Mouse (Mus musculus) granulocyte monocyte progenitor cell, adult 5-6 weeks (primary cell): Measurements from ENCODE around the gene Fam205c. TPM values are rescaled to one million over a fixed set of nuclear protein-coding genes. Genes with fewer than 3 reads are reported as not detected.
"Not testable (repeated sequence)": the region's sequence is repeated elsewhere in the genome, so short reads cannot be mapped to it uniquely, and the experiment has no call there.

Source experiments
- ATAC-seq: replicated peaks from 2 replicates; pipeline ENCODE4 v1.8.0; 2016; ENCODE audit warnings: mild to moderate bottlenecking, moderate TSS enrichment, inconsistent platforms; ENCODE audit not compliant: poor library complexity, severe bottlenecking
- total RNA-seq, 2 experiments: library from RNA; stranded (forward) in 1 of 2; stranded (reverse) in 1 of 2; fragments of 200-712, 200-1000 nt in 1 of 2; fragments of >200 nt in 1 of 2; fragmentation: Nextera tagmentation in 1 of 2; gene quantifications; 2 replicates each; pipeline ENCODE4 v1.2.3; 2014 to 2017

Fam205c gene
- total RNA-seq, 2 experiments from 2014 or later: not detected

DNA sequence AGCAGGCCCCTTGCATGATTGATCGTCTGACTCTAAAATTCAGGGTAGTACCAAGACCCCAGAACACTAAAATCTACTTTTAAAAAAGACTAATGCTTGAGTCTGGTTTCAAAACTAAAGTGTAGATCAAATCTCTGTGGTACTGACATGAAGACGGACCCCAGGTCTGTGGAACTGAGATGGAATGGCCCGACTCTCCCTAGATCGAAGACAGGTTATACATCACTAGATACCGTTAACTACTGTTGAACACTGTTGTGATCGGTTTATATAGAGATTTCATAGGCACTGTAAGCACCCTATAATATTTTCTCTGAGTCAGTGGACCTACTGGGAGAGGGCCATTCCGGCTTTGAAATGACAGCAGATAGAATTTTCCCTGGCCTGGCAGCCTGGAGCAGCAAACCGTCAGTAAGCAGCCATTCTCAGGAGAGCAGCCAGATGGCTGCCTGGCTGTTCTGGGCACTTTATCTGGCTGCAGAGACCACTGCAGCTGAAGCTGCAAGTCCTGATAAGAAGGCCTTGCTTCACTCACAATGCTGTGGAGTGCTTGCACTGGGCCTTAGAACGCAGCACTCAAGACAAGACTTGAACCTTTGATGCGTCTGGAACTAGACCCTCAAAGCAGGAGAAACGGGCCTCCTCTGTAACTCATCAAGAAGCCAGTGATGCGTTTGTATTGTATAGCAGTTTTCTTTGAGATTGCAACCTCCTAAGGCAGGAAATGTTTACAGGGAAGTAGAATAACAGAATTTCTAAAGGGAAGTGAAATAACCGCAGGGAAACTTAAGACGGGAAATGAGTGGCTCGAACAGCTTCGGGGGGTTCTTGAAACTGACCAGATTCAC, 6.0 kb upstream of the Fam205c start:
- peak; percentile 82 for ATAC-seq

DNA sequence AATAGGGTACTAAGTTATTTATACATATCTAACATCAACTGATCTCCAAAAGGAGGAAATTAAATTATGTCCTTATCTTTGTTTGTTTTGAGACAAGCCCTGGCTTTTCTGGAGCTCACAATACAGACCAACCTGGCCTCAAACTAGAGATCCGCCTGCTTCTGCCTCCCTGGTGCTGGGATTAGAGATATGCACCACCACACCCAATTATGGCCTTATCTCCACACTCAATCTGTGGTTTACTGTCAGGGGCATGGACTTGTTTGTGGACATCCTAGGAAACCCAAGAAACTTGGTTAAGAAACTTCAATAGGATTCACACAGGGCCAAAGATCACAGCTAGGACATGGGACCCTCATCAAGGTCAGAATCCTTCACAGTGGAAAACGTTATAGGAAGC, 3.6 kb upstream of the Fam205c start:
- no peak for ATAC-seq

GRCm38 (mm10) chr4:42876586-42877291, 2.7 kb upstream of the Fam205c start:
- ATAC-seq: peak; percentile 86

GRCm38 (mm10) chr4:42872746-42873435, 1.1 kb downstream of the Fam205c start:
- ATAC-seq: no peak

DNA sequence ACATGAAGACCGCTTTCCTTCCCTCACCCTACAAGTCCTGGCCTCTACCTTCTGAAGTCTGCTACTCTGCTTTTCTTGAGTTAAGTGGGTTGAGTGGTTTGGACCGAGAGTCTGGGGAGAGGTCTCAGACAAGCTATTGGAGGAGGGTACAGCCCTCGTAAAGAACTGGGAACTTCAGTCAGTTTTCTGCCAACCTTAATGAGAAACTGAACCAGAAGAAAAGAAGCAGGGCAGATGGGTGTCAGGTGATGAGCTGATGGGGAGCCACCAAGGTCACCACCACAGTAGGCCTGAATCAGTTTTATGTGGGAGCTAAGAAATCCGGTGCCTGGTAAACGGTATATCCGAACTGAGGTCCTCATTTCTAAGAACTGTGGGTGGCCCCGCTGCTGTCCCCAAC, 1.9 kb downstream of the Fam205c start:
- no peak for ATAC-seq

DNA sequence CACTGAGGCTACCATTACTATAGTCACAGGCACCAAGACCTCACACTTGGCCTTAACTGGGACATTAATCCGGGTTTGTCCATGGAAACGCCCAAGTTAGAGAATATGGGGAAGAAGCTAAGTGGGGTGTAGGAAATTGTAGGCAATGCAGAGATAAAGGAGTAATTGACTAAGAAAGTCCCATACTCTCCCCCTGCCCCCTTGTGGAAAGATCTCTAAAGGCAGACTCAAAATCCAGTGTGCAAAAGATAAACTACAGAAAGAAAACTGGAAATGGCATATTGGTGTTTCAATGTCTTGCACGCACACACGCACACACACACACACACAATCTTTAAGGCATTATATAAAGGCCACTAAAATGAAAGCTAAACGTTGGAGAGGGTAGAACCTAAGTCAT, 3.3 kb downstream of the Fam205c start:
- ATAC-seq: no peak

DNA sequence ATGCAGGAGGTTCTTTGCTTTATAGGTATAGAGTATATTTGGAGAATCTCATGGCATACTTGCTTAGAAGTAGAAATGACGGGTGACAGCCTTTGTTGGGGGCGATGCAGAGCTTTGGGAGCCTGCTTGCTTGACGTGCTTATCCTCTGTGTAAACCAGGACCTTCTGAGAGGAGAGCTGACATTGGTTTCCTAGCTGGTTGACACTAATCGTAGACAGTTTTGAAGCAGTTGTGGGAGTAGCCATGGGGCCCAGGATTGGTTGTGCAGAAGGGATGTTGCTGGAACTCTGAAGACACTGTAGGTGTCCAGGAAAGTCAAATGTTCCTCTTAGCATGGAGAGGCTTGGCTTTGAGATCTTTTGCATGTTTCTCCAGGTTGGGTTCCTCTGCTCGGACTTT, 5.8 kb downstream of the Fam205c start:
- no peak for ATAC-seq

DNA sequence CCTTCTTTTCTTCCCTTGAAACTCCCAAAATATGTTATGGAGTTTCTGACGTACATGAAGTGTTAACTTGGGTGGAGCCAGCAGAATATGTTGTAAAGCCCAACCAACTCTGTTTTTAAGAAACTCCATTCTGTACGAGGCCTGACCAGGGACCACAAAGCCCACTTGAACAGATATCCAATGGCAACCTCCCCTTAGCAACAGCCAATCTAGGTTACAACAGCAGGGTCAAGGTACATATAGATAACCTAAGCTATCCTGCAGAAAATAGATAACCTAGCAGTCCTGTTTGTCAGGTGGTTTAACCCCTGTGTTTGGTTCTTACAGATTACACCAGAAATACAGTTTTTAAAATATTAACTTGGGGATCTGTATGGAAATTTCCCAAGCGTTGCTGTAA, 6.6 kb downstream of the Fam205c start:
- no peak for ATAC-seq

DNA sequence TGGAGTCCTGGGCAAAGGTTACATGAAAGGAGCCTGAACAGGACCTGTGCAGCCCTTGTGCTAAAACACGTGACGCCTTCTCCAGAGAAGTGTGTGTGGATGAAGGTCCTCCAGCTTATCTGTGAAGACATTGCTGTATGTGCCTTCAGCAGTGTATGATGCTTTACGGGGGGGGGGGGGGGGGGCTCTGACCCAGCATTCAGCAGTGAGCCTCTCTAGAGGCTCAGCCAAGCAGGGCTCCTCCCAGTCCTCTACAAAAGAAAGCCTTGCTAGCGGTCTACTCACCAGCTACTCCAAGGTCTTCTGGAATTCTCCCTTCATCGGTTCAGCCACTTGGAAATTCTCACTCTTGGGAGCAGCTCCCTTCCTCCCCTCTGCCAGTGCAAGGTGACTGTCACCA, 10.5 kb downstream of the Fam205c start:
- ATAC-seq: not testable (repeated sequence)

- not testable (repeated sequence) for ATAC-seq
Observed at GRCm38 (mm10) chr4:42860483-42860882, 13.6 kb downstream of the Fam205c start.

- ATAC-seq: not testable (repeated sequence)
Observed at GRCm38 (mm10) chr4:42856671-42857070, 17.4 kb downstream of the Fam205c start, which contains the start of gene Gm12394. Gene Gm12394, minus strand, starts transcription at chr4:42856771.

GRCm38 (mm10) chr4:42853788-42854187, 20.2 kb downstream of the Fam205c start, which contains the start of gene Fam205a1:
Gene Fam205a1, minus strand, starts transcription at chr4:42853888.
- ATAC-seq: not testable (repeated sequence)

Other genes with a start within 250 kb of the Fam205c start
- not detected in 2 replicates for gene Gm2564, start 244.5 kb downstream of the Fam205c start, total RNA-seq (2014; fragmentation: Nextera tagmentation)
- gene Gm2564, start 244.5 kb downstream of the Fam205c start, total RNA-seq (2017): not detected in 2 replicates
- not detected in 2 replicates for gene Ccl27b, start 219.0 kb downstream of the Fam205c start, total RNA-seq (2014; fragmentation: Nextera tagmentation)
- not detected in 2 replicates for gene Ccl27b, start 219.0 kb downstream of the Fam205c start, total RNA-seq (2017)
- gene Il11ra2, start 212.3 kb downstream of the Fam205c start, total RNA-seq (2014; fragmentation: Nextera tagmentation): not detected in 2 replicates
- not detected in 2 replicates for gene Il11ra2, start 212.3 kb downstream of the Fam205c start, total RNA-seq (2017)
- gene 4930578G10Rik, start 138.7 kb downstream of the Fam205c start, total RNA-seq (2014; fragmentation: Nextera tagmentation): not detected in 2 replicates
- not detected in 2 replicates for gene 4930578G10Rik, start 138.7 kb downstream of the Fam205c start, total RNA-seq (2017)
- gene Ccl19, start 117.7 kb downstream of the Fam205c start, total RNA-seq (2014; fragmentation: Nextera tagmentation): not detected in 2 replicates
- not detected in 2 replicates for gene Ccl19, start 117.7 kb downstream of the Fam205c start, total RNA-seq (2017)
- gene Ccl21a, start 100.2 kb downstream of the Fam205c start, total RNA-seq (2014; fragmentation: Nextera tagmentation): not detected in 2 replicates
- gene Ccl21a, start 100.2 kb downstream of the Fam205c start, total RNA-seq (2017): not detected in 2 replicates
- gene Fam205a1, start 20.3 kb downstream of the Fam205c start, total RNA-seq (2014; fragmentation: Nextera tagmentation): not detected in 2 replicates
- gene Fam205a1, start 20.3 kb downstream of the Fam205c start, total RNA-seq (2017): not detected in 2 replicates
- not detected in 2 replicates for gene Gm12394, start 17.5 kb downstream of the Fam205c start, total RNA-seq (2014; fragmentation: Nextera tagmentation)
- not detected in 2 replicates for gene Gm12394, start 17.5 kb downstream of the Fam205c start, total RNA-seq (2017)
- gene Phf24, start 42.4 kb upstream of the Fam205c start, total RNA-seq (2014; fragmentation: Nextera tagmentation): 0.11 and 0.21 TPM in 2 replicates
- 0.04 and 1.0 TPM in 2 replicates for gene Phf24, start 42.4 kb upstream of the Fam205c start, total RNA-seq (2017)
- gene Dnajb5, start 75.6 kb upstream of the Fam205c start, total RNA-seq (2014; fragmentation: Nextera tagmentation): 4.4 and 16.3 TPM in 2 replicates
- gene Dnajb5, start 75.6 kb upstream of the Fam205c start, total RNA-seq (2017): 1.0 and 1.1 TPM in 2 replicates
- not detected in 2 replicates for gene 1700022I11Rik, start 95.4 kb upstream of the Fam205c start, total RNA-seq (2014; fragmentation: Nextera tagmentation)
- gene 1700022I11Rik, start 95.4 kb upstream of the Fam205c start, total RNA-seq (2017): 0.22 and 0.57 TPM in 2 replicates
- gene Vcp, start 126.3 kb upstream of the Fam205c start, total RNA-seq (2014; fragmentation: Nextera tagmentation): 207 and 209 TPM in 2 replicates
- 303 and 304 TPM in 2 replicates for gene Vcp, start 126.3 kb upstream of the Fam205c start, total RNA-seq (2017)
- 19.9 and 29.0 TPM in 2 replicates for gene Fancg, start 136.3 kb upstream of the Fam205c start, total RNA-seq (2014; fragmentation: Nextera tagmentation)
- 18.7 and 21.8 TPM in 2 replicates for gene Fancg, start 136.3 kb upstream of the Fam205c start, total RNA-seq (2017)
- gene Pigo, start 151.6 kb upstream of the Fam205c start, total RNA-seq (2014; fragmentation: Nextera tagmentation): 15.6 and 15.8 TPM in 2 replicates
- 5.8 and 10.8 TPM in 2 replicates for gene Pigo, start 151.6 kb upstream of the Fam205c start, total RNA-seq (2017)
- gene Stoml2, start 157.5 kb upstream of the Fam205c start, total RNA-seq (2014; fragmentation: Nextera tagmentation): 140 and 178 TPM in 2 replicates
- gene Stoml2, start 157.5 kb upstream of the Fam205c start, total RNA-seq (2017): 130 and 143 TPM in 2 replicates
- gene Fam214b, start 172.0 kb upstream of the Fam205c start, total RNA-seq (2014; fragmentation: Nextera tagmentation): 2.9 and 5.1 TPM in 2 replicates
- 2.1 and 5.8 TPM in 2 replicates for gene Fam214b, start 172.0 kb upstream of the Fam205c start, total RNA-seq (2017)
- 0.13 TPM in 1 of 2 replicates, not detected in the other for gene Unc13b, start 184.7 kb upstream of the Fam205c start, total RNA-seq (2014; fragmentation: Nextera tagmentation)
- gene Unc13b, start 184.7 kb upstream of the Fam205c start, total RNA-seq (2017): 0.52 and 0.57 TPM in 2 replicates